Mouse (Mus musculus) WW6 (cell line): ENCODE data around the gene Slit3.

Experiments used
- DNase-seq: peaks from one replicate; pipeline ENCODE4 v3.0.0-alpha.2; 2013; ENCODE audit warnings: low read depth, low spot score

The Slit3 gene

DNA sequence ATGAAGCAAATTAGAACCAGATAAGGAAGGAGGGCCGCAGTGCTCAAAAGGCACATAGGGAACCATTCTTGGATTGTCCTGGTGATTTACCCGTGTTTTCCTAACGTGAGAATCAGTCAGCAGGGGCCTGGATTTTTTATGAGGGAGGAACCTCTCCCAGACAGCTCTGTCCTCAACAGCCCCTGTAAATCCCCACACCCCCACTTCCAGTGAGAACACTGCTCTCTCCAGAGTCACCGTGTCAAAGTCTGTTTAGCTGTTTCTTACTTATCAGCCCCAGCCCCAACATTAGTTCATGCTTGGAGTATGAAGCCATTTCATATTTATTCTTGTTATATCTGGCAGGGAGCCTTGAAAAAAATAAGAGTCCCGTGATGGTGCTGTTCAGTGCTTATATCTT is 272.8 kb downstream of the Slit3 start:
- DNase-seq = no peak

DNA sequence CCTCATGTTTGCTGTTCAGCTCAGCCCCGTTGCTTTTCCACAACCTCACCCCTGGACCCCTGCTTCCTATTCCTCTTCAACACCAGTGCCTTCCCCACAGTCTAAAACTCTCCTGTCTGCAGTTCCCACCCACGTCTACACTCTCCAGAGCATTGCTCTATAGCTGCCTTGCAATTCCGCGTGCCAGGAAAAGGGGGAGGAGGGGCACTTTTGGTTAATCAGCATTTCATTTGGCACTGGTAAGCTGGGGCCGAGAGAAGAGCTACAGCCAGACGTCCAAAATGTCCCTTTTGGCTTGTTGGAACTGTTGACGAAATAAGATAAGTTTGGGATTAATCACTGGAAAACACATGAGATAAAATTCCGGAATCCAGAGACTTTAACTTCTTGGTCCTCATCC is 274.4 kb downstream of the Slit3 start:
- no peak for DNase-seq

DNA sequence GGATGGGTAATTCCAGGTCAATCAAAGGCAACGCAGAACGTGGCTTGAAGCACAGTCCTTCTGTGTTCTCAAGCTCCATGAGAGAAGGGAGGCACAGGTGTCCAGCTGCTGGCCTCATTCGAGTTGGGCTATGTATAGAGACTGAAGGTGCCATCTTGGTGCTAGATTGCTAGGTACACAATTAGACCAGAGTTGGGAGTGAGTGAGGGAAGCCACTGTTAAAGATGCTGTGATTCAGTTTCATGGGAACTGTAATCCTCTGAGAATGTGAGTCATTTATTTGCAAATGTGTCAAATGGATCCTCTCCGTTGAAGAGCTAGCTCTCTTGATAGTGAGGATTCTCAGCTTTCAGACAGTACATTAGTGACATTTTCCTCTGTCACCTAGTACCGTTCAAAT is 277.3 kb downstream of the Slit3 start:
- no peak for DNase-seq

DNA sequence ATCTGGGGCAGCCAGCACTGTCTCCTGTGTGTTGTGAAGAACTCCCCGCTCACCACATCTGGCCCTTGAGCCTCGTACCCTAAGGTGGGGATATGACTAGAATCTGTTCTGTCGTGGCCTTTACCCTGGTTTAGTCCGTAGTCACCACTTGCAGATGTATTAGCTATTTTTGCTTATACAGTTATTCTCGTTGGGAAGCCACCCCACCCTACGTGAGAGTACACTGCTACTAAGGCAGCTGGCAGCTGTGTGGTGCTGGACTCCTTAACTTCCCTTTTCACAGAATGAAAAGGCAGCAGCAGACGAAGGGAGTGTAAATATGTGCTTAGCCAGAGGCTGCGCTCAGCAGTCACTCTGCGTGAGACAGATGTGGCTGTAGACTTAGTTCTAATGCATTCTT is 282.5 kb downstream of the Slit3 start:
- DNase-seq = no peak

DNA sequence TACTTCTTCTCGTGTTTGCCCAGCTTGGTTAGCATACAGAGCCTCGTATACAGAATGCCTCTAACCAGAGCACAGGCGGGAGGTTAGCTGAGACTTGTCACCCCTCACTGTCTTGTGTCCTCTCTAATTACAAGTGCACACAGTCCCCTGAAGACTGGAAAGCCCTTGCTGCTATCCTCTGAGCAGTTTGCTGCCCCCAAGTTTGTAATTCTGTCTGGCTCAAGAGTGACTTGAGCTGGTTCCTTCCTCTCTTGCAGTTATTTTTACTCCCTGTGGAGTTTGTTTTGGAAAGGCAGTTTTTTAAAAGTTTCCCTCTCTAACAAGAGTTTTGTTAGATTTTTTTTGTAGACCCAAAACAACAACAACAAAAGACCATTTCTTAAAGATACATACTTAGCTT is 285.0 kb downstream of the Slit3 start:
- no peak for DNase-seq

DNA sequence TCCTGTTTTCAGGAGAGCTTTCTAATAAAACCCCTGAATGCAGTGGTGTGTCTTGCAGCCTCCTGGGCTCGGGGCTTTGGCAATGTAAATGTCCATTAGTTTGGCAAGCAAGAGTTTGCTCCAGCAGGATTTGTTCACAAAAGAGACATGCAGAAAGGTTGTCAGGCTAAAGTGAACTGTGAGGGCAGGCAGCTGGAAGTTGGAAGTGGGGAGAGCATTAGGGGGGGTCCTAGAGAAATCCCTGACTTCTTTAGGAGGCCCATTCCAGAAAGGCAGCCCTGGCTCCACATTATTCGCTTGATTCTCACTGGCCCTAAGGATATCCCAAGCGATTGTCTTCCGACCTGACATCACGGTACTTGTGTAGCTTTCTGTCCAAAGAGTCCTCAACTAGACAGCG is 285.5 kb downstream of the Slit3 start:
- no peak for DNase-seq

DNA sequence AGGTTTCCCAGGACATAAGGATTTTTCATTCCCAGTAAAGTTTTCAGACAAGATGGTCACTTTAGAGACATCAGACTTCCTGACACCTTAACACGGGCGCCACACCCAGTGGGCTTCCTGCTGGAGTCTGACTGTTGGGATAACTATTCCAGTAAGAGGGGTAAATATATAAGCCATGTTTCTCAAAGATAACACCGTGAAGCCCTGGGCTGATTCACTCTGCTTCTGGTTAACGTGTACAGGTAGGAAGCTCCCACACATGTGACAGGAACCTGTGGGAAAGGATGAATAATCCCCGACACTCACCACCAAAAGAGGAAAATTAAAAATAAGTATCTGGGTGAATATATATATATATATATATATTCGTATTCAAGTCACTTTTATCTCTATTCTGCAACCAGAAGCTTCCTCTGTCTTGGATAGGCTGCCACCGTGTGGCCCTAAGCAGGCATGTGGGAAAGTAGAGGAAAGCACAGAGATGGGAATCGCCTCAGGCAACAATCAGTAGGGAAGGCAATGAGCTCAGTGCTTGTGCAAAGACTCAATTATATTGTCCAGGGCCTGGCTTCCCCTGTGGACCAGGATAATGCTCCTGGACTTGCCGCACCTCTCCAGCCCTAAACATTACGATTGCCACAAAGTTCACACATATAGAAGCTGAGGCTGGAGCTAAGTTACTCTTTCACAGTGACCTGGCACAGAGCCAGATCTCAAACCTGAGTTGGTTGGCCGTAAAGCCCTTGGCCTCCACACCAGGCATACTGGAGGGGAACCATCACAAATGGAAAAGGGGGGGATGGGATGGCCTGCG is 286.5 kb downstream of the Slit3 start:
- peak; percentile 49 for DNase-seq

DNA sequence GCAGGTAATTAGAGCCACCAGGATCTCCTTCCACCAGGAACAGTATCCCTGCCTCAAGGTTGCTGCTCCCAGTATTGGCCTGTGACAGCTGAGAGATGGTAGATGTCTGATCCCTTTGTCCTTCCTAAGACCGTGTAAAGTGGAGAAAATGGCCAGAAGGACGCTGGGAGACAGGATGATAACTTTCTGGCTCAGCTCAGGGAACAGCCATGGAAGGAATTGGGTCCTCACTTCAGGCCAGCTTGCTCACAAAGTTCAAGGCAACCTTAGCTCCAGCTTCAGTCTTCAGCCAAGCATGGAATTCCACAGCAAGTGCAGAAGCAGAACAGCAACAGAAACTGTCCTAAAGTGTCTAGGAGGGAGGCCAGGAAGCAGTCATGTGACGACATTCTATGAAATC is 289.4 kb downstream of the Slit3 start:
- no peak for DNase-seq

DNA sequence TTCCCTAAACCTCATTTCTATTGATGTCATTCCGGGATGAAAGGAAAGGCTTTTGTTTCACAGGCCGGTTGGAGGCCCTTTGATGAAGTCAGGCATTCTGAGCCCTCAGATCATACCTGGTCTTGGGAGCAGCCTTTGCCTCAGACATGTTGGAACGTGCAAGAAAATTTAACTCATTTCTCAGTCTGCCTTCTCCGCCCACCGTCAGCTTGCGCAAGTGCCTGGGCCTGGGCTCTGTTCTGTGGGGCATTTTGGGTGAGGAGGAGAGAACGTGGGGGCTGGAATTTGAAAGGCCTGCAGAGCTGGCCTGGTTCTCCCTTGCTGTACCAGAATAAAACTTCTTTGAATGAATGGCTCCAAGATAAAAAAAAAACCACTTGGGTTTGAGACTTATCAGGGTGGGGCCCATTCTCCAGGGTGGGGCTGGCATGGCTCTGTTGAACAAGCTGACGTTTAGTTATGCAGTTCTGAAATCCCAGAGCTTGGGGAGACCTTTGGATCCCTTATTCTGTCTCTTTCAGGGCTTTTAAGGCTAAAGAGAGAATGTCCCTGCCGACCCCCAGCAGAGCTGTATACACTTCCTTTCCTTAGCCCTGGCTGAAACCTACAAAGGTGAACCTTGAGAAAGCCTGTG is 294.9 kb downstream of the Slit3 start:
- DNase-seq = no peak

DNA sequence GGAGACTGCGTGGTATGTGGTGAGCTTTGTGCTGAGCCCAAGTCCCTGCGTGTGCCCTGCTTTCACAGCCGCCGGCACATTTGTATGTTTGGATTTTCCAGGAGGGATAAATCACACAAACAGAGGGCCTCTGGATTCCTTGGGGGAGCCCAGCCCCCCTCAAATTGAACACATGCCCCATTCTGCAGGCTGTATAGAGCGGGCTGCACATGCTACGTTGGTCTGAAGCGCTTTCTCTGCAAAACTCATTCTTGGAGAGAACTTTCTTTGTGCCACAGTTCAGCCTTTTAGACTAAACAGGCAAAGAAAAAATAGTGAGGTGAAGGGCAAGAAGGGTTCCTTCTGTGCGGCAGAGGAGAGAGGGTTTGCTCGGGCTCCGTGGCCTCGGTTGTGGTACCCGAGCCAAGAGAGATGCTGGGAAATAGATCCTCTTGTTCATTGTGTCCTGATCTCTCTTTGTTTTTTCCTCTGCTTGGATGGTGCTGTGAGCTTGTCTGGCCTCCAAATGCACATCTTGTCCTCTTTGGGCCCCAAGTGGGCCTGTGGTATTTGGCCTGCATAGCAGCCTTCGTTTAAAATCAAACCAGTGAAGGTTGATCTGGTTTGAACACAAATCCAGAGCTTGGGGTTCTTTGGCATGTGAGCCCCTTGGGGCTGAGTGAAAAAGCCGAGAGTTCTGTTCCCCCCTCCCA is 295.5 kb downstream of the Slit3 start:
- no peak for DNase-seq

DNA sequence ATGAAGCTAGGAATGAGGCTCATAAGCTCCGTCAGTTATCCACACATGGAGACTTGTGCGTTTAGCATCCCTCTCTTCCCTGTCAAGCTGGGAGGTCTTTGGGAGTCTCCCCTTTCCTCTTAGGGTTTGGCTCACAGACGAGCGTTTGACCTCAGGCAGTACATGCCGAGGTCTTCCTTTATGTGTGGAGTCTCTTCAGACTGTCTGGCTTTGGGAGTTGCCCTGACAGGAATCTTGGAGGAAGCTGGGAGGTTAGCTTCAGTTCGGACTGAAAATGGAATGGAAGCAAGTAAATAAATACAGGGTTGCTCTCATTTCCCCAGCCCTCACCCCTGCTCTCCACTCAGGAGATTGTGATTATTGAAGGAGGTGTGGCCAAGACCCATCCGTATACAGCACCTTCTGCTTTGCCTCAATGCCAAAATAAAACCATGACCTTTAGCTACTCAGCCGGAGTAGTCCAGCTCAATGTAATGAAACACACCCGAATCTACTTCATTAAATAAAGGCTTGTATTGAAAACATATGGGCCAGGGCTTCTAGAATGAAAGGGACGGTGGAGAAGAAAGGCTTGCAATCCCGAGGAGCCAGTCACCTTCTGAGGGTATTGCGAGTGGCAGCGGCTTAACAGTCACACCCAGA is 297.0 kb downstream of the Slit3 start:
- no peak for DNase-seq

DNA sequence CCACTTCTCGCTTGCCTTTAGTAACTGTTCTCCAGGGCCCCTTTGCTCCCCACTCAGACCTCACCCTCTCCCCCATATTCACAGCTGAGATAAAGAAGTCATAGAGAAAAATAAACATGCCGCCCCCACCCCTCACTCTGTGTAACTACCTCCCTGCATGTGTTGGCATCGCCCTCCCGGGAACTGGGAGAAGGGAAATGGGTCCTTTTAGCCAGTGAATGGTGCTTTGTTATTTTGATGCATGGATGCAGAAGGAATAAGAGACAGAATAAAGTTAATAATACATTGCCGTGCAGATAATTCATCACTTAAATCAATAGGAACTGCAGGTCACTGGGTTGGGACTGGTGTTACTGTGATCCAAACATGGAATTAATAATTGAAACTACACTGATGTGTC is 298.0 kb downstream of the Slit3 start:
- DNase-seq = no peak

DNA sequence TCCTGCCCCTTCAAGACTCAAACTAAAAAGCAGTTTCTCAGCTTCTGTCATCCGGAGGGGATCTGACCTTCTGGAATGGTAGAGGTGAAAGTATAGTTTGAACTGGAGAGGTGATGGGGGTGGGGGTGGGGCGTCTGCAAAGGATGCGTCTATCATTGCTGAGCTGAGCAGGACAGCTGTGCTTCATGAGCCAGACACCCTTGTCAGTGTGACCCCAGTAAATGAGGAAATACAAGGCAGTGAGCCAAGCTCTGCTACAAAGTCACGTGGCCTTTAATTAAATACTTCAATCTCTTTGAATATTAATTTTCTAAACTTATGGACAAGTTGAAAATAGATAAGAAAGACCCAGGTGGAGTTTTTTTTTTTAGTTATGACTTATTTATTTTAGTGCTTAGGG is 300.7 kb downstream of the Slit3 start:
- no peak for DNase-seq

DNA sequence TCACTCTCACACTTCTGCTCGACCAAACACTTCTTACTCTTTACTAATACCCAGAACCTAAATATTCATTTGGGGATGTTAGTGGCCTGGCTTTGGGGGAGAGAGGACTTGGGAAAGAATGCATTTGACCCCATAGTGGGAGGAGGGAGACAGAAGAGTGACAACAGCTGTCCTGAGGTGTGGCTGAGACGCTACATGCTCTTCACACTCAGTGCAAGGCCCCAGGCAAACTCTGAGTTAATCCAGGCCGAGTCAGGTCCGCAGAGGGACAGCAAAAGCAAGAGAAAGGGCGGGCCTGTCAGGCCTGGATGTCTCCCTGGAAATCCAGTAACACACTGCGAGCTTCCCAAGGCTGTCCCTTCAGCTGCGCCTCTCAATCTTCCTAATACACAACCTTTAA is 307.0 kb downstream of the Slit3 start:
- DNase-seq = no peak

DNA sequence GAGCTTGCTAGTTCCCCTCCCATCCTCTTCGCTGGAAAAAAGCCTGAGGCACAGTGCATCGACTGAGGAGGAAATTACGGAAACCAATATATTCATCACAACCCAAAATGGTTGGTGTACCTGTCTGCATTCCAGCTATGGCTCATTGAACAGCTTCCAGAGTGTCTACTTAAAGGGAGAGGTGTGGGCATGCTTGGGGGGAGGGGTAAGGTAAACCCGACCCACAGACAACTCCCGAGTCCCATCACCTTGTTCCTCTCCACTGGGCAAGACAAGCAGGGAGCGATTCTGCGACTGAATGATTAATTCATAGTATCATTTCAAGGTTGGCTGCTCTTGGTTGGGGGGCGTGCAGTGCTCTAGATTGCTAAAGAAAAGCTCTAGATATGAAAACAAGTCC is 310.1 kb downstream of the Slit3 start:
- no peak for DNase-seq

DNA sequence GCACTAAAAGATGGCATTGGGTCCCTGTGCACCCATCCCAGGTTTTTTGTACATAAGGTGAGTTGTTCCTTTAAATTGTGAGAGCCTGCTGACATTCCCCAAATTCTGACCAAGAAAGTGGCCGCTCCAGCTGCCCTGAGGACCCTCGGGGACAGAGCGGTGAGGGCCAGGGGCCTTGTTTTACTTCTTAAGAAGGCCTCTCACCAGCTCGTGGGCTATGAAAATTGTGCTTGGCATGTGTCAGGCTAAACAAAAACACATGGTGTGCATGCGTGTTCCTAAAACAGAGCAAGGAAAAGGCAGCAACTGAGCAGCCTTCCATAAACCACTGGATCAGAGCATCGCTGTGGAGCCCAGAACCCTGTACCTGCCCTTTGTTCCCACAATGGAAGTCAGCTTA is 316.5 kb downstream of the Slit3 start:
- no peak for DNase-seq

DNA sequence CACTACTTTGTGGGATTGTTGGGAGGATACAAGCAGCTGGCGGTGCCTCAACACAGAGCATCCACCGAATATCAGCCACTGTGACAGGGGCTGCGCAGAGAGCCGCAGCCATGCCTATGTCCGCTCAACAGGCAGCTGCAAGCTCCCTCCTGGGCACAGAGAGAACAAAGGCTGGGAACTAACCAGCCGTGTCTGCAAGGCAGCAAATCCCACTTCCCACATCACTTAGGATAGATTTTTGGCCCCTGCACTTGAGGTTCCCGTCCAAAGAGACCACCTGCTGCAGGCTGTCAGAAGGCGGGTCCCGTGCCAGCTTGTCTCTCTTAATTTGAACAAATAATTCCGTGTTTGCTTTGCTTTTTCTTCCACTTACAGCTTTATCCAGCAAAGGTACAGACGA is 319.2 kb downstream of the Slit3 start:
- no peak for DNase-seq

DNA sequence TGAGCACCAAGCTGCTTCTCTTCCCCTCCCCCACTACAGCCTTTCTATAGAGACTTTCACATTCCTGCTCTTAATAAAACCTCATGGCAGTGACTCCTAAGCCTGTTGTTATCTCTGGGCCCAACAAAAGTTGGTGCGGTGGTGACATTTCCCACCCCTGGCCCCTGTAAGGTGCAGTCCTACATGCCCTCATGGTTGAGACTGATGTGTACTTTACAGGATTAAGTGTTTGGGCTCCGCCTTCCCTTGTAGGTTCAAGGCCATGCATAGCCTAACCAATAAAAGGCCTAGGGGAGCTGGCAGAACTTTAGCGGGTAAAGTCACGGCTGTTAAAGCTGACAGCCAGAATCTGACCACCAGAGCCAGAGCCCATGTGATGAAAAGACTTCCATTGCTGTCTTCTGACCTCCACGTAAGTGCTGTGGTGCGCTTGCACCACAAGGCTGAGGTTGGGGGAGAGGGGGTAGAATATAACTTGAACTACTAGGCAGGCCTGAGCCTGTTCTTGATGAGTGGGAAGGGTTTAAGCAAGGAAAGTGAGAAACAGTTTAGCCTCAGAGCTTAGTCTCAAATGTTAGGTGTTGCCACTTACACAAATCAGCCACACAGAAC is 323.6 kb downstream of the Slit3 start:
- no peak for DNase-seq

DNA sequence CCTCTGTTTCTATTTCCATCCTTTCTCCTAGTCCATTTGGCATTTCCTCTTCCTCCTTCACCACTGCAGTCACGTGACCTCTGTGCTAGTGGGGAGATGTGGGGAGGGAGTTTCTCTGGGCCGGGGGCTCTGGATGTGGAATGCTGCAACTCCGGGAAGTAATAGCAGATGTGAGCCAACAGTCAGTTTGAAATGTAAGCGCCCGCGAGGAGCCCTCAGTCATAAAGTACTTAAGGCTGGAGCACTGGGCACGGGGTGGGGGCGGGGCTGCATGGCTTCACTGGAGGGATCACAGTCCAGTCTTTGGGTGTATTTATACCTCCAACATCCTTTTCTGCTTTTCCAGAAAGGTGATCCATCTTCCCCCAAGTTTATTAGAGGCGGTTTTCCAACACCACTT is 326.9 kb downstream of the Slit3 start:
- no peak for DNase-seq

DNA sequence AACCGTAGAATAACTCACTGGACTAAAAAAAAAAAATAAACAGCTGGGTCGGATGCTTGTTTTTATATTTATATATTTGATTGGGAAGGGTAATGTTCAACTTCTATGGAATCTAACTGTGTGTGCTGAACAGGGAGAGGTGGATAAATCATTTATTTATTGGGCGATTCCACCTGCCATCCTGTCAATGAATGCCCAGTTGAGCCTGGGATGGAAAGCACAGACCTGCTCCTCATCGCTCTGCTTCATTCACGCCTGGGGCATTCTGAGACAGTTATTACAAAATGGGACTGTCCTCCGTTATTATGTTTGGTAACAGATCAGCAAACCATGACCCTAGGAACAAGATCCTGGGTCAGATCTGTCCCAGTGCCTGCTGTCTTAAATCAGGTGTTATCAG is 328.2 kb downstream of the Slit3 start:
- no peak for DNase-seq

DNA sequence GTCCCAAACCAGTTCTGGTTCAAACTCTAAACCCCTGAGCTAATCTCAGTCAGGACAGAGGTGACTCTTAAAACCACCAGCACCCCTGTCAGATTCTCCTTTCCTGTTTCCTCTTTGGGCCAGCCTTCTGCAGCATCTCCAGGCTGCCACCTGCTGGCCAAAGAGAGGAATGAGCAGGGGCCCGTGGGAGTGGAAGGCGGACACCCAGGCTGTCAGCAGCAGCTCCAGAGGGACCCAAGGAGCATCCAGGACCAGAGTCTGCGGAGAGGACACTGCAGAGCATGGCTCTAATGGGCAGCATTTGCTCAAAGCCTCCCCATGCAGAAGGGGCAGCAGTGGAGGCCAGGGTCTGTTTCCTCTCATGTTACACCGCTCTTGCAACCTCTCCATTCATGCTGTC is 330.6 kb downstream of the Slit3 start:
- peak; percentile 48 for DNase-seq

DNA sequence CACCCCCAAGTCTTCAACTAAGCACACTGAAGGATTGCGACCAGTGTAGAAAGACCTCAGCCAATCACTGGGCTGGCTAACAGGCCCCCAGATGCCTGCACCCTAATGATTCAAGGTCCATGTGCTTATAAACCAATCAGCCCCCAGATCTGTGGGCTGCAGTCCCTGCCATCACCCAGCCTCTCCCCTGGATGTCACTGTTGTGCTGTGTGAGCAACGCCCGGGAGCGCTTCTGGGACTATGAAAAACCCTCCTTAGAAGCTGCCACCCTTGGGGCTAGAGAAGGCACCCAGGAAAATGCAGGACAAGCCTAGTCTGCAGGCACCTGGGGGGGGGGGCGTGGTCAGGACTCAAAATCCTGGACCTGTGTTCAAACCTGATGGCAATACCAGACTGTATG is 331.4 kb downstream of the Slit3 start:
- DNase-seq = no peak
